Mouse (Mus musculus): ENCODE measurements at regions not wholly inside any gene's neighbourhood (a gene's known extent, or its start where the extent isn't known, plus 50 kb on each side); places are given as distances from the start of the nearest gene placed in this dataset.

DNA sequence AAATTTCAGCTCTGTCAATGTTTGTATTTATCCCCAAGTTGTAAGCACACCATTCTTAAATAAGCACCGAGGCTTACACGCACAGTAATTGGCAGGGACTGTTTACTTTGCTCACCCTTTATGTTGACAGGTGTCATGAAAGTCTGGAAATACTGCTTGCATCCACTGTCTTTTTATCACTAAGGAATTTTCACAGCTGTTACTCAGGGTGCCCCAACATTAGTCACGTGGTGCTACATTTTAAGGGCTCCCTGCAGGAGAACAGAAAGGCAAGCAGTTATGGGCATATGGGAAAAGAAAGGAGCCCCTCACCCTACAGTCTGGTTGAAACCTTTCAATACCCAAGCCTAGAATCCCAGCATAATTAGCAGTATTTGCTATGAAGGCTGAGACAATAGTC lies 304.7 kb downstream of the Tle4 start:
- no peak overlapping the region for H3K4me3 ChIP-seq (replicated peaks)
- H3K27me3 ChIP-seq: no peaks in the 10 kb centered on the region
- H3K4me2 ChIP-seq: no peak overlapping the region
- no peaks in the 10 kb centered on the region for H3K4me1 ChIP-seq (replicated peaks)
- 62% methylated on average over 3 of the region's 3 CpGs for whole genome bisulfite sequencing (ENCODE audit: insufficient replicate concordance)
- H3K9ac ChIP-seq: no peak overlapping the region
- ATAC-seq (ENCODE audit: insufficient read depth): no peak
- H3K36me3 ChIP-seq (replicated peaks): no peaks in the 10 kb centered on the region
- no peak overlapping the region for H3K27ac ChIP-seq (replicated peaks)
- H3K9me3 ChIP-seq (replicated peaks): no peaks in the 10 kb centered on the region

DNA sequence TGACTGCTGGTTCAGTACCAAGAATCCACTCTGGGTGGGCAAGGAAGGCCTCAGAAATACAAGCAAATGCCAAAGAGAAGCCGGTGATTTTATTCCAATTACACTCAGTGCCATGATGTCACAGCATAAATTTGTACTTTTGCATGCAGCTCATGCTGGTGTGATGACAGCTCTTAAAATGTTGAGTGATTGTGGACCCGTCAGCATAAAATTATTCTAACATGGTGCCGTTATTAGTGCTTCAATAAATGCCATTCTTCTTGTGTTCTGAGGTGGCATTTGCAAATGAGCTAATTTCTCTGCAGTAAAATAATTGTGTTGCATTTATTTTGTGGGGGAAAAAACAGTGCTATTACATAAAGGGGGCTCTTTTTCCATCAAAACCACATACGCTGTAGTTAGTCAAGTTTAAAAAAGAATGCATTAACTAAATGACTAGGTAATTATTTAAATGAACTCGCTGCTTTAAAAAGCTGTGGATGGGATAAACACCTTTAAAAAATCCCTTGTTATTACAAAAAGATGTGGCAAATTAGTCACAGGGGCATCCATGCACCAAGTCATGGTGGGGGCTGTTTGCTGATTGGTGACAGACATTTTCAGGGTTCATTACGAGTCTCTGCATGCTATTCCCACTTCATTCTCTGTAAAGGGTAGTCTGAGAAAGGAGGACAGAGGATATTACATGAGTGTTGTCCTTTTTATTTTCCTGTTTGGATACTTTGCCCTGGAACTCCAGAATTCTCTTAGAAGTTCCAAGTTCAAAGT lies 296.5 kb downstream of the Tle4 start:
- H3K36me3 ChIP-seq (replicated peaks): no peaks in the 10 kb centered on the region
- ATAC-seq (ENCODE audit: insufficient read depth): no peak
- H3K4me3 ChIP-seq (replicated peaks): no peak overlapping the region
- no peak overlapping the region for H3K9ac ChIP-seq
- no peak overlapping the region for H3K27ac ChIP-seq (replicated peaks)
- no peaks in the 10 kb centered on the region for H3K27me3 ChIP-seq
- H3K9me3 ChIP-seq (replicated peaks): no peaks in the 10 kb centered on the region
- no peaks in the 10 kb centered on the region for H3K4me1 ChIP-seq (replicated peaks)
- H3K4me2 ChIP-seq: no peak overlapping the region
- WGBS (ENCODE audit: insufficient replicate concordance): 60% methylated on average over 6 of the region's 6 CpGs

DNA sequence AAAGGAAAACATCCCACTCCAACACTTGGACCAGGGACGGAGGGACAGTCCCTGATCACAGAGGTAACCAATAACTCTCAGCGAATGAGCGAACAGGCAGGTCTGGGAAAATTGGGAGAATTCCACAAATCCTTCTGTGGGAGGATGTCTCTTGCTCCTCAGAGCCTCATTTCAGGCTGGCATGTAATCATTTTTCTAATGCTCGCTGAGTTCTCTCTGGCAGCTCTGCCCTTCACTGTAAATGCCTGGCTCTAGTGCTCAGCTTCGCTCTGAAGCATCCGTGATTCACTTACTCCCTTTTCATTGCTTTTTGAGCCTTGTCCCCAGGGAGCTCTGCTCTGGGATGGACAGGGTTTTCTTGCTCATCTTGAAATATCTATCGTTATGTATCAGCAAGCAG lies 283.6 kb downstream of the Tle4 start:
- Histone ChIP-seq H3K4me3 (replicated peaks) (no peak overlapping the region), H3K36me3 (replicated peaks) (no peaks in the 10 kb centered on the region), H3K27me3 (no peaks in the 10 kb centered on the region), H3K9me3 (replicated peaks) (no peaks in the 10 kb centered on the region), H3K4me1 (replicated peaks) (no peaks in the 10 kb centered on the region), H3K9ac (no peak overlapping the region), H3K27ac (replicated peaks) (no peak overlapping the region), H3K4me2 (no peak overlapping the region)
- 62% methylated on average over 7 of the region's 7 CpGs for WGBS (ENCODE audit: insufficient replicate concordance)
- ATAC-seq (ENCODE audit: insufficient read depth): no peak

- H3K4me3 ChIP-seq (replicated peaks): no peak overlapping the region
Measured at GRCm38 (mm10) chr19:14319677-14320191, 278.1 kb downstream of the Tle4 start.

DNA sequence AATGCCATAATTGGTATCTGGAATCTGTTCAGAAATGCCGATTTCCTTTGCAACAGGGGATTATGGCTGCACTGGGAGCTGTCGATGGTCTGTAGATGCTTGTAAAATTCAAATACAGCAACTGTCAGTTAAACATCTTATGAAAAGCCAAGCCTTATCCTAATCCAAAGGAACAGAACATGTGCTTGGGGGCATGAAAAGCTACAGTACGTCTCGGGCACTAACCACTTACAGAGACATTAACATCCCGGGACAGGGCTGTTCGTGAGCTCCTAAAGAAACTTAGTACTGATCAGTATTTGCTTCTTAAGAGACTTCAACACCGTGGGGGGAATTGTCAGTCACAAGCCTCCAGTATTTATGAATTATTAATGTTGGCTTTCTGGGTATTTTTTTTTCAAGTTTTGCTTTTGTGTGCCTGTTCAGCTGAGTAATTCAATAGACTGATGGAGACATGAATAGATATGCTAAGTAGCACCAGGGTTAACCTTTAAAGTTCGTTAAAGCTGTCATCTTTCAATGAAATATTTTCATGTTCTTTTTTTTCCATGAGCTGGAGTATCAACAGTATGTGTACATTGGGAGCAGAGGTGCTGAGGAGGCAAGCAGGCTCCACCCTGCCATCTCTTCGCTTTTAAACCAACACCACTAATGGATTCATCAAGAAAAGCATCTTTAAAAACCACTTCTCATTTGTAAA lies 272.3 kb downstream of the Tle4 start:
- ATAC-seq (ENCODE audit: insufficient read depth): no peak
- no peak overlapping the region for H3K4me3 ChIP-seq (replicated peaks)
- H3K4me1 ChIP-seq (replicated peaks): no peaks in the 10 kb centered on the region
- no peak overlapping the region for H3K27ac ChIP-seq (replicated peaks)
- no peaks in the 10 kb centered on the region for H3K36me3 ChIP-seq (replicated peaks)
- 60% methylated on average over 9 of the region's 9 CpGs for WGBS (ENCODE audit: insufficient replicate concordance)
- H3K9ac ChIP-seq: no peak overlapping the region
- no peaks in the 10 kb centered on the region for H3K27me3 ChIP-seq
- no peaks in the 10 kb centered on the region for H3K9me3 ChIP-seq (replicated peaks)
- no peak overlapping the region for H3K4me2 ChIP-seq

More at GRCm38 (mm10) chr19:14319677-14320191, 278.1 kb downstream of the Tle4 start:
- no peak for ATAC-seq (ENCODE audit: insufficient read depth)
- no peak overlapping the region for H3K9ac ChIP-seq
- H3K36me3 ChIP-seq (replicated peaks): no peaks in the 10 kb centered on the region
- 52% methylated on average over 3 of the region's 3 CpGs for WGBS (ENCODE audit: insufficient replicate concordance)
- no peaks in the 10 kb centered on the region for H3K9me3 ChIP-seq (replicated peaks)
- H3K27me3 ChIP-seq: no peaks in the 10 kb centered on the region
- H3K4me1 ChIP-seq (replicated peaks): no peaks in the 10 kb centered on the region
- H3K27ac ChIP-seq (replicated peaks): no peak overlapping the region
- no peak overlapping the region for H3K4me2 ChIP-seq

GRCm38 (mm10) chr19:14333041-14334012 lies 264.5 kb downstream of the Tle4 start:
- H3K9ac ChIP-seq: no peak overlapping the region
- H3K27ac ChIP-seq (replicated peaks): no peak overlapping the region
- WGBS (ENCODE audit: insufficient replicate concordance): 37% methylated on average over 6 of the region's 6 CpGs
- H3K4me3 ChIP-seq (replicated peaks): no peak overlapping the region
- H3K36me3 ChIP-seq (replicated peaks): no peaks in the 10 kb centered on the region
- no peak for ATAC-seq (ENCODE audit: insufficient read depth)
- no peaks in the 10 kb centered on the region for H3K9me3 ChIP-seq (replicated peaks)
- H3K4me1 ChIP-seq (replicated peaks): no peaks in the 10 kb centered on the region
- no peak overlapping the region for H3K4me2 ChIP-seq
- H3K27me3 ChIP-seq: no peaks in the 10 kb centered on the region

- H3K36me3 ChIP-seq (replicated peaks): no peaks in the 10 kb centered on the region
- H3K27ac ChIP-seq (replicated peaks): no peak overlapping the region
- H3K4me3 ChIP-seq (replicated peaks): no peak overlapping the region
- WGBS (ENCODE audit: insufficient replicate concordance): 45% methylated on average over 5 of the region's 5 CpGs
- no peak for ATAC-seq (ENCODE audit: insufficient read depth)
- H3K9me3 ChIP-seq (replicated peaks): no peaks in the 10 kb centered on the region
- H3K27me3 ChIP-seq: no peaks in the 10 kb centered on the region
- H3K4me1 ChIP-seq (replicated peaks): no peaks in the 10 kb centered on the region
- no peak overlapping the region for H3K4me2 ChIP-seq
- H3K9ac ChIP-seq: no peak overlapping the region
Measured at GRCm38 (mm10) chr19:14337025-14337424, 260.8 kb downstream of the Tle4 start.

DNA sequence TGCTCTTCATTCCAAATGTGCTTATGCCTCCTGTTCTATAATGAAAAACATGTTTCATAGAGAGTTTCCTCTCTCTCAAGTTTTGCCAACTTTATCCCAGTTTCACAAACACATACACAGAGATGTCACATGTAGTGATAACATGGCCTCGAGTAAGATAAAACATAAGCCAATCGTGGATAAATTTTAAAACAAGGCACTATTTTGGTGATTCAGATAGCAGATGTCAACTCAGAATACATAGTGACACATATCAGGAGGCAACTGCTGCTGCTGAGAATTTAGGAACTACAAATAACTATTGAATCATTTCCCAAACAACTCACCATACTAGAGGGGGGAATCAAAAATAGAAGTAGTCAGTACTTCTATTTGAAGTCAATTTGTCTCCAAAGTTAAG lies 257.1 kb downstream of the Tle4 start:
- Histone ChIP-seq H3K27me3 (no peaks in the 10 kb centered on the region), H3K9me3 (replicated peaks) (no peaks in the 10 kb centered on the region), H3K9ac (no peak overlapping the region), H3K4me3 (replicated peaks) (no peak overlapping the region), H3K36me3 (replicated peaks) (no peaks in the 10 kb centered on the region), H3K27ac (replicated peaks) (no peak overlapping the region), H3K4me2 (no peak overlapping the region), H3K4me1 (replicated peaks) (no peaks in the 10 kb centered on the region)
- no peak for ATAC-seq (ENCODE audit: insufficient read depth)
- WGBS (ENCODE audit: insufficient replicate concordance): 43% methylated on average over 2 of the region's 2 CpGs

DNA sequence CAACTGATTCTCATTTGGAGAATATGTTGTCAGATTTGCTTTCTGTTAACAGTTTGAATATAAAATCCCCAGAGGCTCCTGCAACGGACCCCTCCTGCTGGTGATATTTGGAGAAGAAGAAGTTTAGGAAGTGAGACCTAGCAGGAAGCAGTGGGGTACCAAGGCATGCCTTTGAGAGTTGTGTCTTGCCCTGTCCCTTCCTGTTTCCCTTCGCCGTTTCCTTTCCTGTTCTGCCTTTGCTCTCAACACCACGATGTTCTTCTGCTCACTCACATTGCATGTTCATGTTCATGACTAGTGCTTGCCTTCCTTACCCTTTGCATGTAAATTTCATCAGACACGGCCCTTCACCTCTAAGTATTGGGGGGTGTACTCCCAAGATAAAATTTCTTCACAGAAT lies 254.0 kb downstream of the Tle4 start:
- WGBS (ENCODE audit: insufficient replicate concordance): 19% methylated on average over 5 of the region's 5 CpGs
- Histone ChIP-seq H3K9me3 (replicated peaks) (no peaks in the 10 kb centered on the region), H3K9ac (no peak overlapping the region), H3K27ac (replicated peaks) (no peak overlapping the region), H3K27me3 (no peaks in the 10 kb centered on the region), H3K36me3 (replicated peaks) (no peaks in the 10 kb centered on the region), H3K4me3 (replicated peaks) (no peak overlapping the region), H3K4me1 (replicated peaks) (no peaks in the 10 kb centered on the region), H3K4me2 (no peak overlapping the region)
- no peak for ATAC-seq (ENCODE audit: insufficient read depth)

- Histone ChIP-seq H3K9me3 (replicated peaks) (no peaks in the 10 kb centered on the region), H3K9ac (no peak overlapping the region), H3K27me3 (no peaks in the 10 kb centered on the region), H3K36me3 (replicated peaks) (no peaks in the 10 kb centered on the region), H3K4me3 (replicated peaks) (no peak overlapping the region), H3K4me2 (no peak overlapping the region), H3K4me1 (replicated peaks) (no peaks in the 10 kb centered on the region), H3K27ac (replicated peaks) (no peak overlapping the region)
- WGBS (ENCODE audit: insufficient replicate concordance): 42% methylated on average over 3 of the region's 3 CpGs
- no peak for ATAC-seq (ENCODE audit: insufficient read depth)
Measured at GRCm38 (mm10) chr19:14344467-14344866, 253.4 kb downstream of the Tle4 start.

DNA sequence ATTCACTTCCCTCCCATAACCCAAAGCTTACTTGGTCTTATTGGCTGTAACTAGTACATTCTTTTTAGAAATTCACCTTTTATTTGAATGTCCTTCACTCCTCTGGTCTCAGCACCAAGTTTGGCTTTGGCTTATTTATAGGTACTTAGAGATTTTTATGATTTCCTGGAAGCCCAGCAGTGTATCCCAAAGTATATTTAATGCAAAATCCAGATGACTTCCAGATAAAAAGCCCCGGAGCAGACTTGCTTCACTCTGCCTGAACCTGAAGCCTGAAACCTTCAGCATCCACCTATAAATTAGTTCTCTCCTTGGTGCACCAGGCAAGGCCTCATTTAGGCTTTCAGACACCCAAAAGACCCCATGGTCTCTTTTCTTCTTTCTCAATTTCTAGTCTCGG lies 250.8 kb downstream of the Tle4 start:
- 54% methylated on average over 2 of the region's 2 CpGs for WGBS (ENCODE audit: insufficient replicate concordance)
- no peak overlapping the region for H3K9ac ChIP-seq
- H3K4me1 ChIP-seq (replicated peaks): no peaks in the 10 kb centered on the region
- ATAC-seq (ENCODE audit: insufficient read depth): no peak
- no peak overlapping the region for H3K4me3 ChIP-seq (replicated peaks)
- H3K36me3 ChIP-seq (replicated peaks): no peaks in the 10 kb centered on the region
- no peak overlapping the region for H3K4me2 ChIP-seq
- no peaks in the 10 kb centered on the region for H3K9me3 ChIP-seq (replicated peaks)
- H3K27me3 ChIP-seq: no peaks in the 10 kb centered on the region
- H3K27ac ChIP-seq (replicated peaks): no peak overlapping the region
